Mouse (Mus musculus): Measurements from ENCODE around the gene Usp7.

DNA sequence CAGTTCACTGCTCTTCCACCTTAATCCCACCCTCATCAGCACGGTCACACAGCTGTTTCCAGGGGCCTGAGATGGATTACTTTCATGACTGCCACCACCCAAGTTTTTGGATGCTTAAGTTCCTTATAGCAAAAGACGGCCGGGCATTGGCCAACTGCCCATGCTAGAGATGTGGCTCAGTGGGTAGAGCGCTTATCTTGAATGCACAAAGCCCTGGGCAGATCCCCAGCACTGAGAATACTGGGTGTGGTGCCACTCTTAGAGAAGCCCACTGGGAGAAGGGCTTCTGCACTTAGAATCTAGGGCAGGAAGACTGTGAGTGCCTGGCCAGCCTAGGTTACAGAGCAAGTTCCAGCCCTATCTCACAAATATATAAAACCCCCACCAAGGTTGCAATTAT is 113.4 kb downstream of the Usp7 start:
- TF ChIP-seq CTCF (conservative IDR thresholded peaks at IDR 0.05; ENCODE audit: insufficient read depth, insufficient read length, low read depth, low read length): no peak
- no peak for TF ChIP-seq POLR2A (IDR thresholded peaks at IDR 0.05; ENCODE audit: low read depth, low read length)
